Mouse (Mus musculus): ENCODE results near the gene Rab11b. TPM values are rescaled to one million over a fixed set of nuclear protein-coding genes. Genes with fewer than 3 reads are reported as not detected.

Gene Rab11b
- 393 and 399 TPM in 2 replicates for polyA plus RNA-seq (2012; rRNA removed; ENCODE audit: low replicate concordance)

GRCm38 (mm10) chr17:33760255-33761165 is at the start of gene Rab11b:
Rab11b (minus strand) TSS chr17:33760530.

GRCm38 (mm10) chr17:33781124-33781977 is 21.0 kb upstream of the Rab11b start, which contains the start of gene Angptl4:
Angptl4 (minus strand) TSS chr17:33781830.

DNA sequence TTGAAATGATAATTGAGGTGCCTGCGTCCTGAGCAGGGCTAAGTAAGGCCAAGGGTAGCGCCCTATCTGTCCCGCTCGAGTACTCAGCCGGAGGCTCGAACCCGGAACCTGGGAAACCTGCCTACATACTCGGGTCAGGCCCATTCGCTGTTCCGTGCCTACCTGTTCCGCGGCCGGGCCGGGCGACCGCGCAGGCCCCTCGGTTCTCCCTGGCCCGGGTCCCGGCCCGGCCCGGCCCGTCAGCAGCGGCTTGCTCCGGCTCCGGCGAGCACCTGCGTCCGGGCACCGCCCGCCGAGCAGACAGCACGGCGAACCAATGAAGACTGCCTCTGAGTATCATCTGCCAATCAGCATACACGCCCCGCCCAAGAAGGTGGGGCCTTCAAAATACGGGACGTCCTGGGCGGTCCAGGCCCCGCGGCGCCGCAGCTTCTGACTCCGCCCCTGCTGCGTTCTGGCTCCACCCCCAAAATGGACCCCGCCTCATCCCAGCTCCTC is 41.9 kb downstream of the Rab11b start, which contains the start of gene March2:
TSS of gene March2 (minus strand) at position 287 of the 498 bp plus-strand sequence.

Other genes with a start within 250 kb of the Rab11b start
- gene Adamts10, start 236.3 kb downstream of the Rab11b start, polyA plus RNA-seq (2012; rRNA removed; ENCODE audit: low replicate concordance) = 73.6 and 110 TPM in 2 replicates
- 11.6 and 13.3 TPM in 2 replicates for gene Myo1f, start 204.8 kb downstream of the Rab11b start, polyA plus RNA-seq (2012; rRNA removed; ENCODE audit: low replicate concordance)
- gene Zfp414, start 131.4 kb downstream of the Rab11b start, polyA plus RNA-seq (2012; rRNA removed; ENCODE audit: low replicate concordance) = 77.8 and 95.4 TPM in 2 replicates
- 1.2 and 1.9 TPM in 2 replicates for gene Pram1, start 122.5 kb downstream of the Rab11b start, polyA plus RNA-seq (2012; rRNA removed; ENCODE audit: low replicate concordance)
- gene Hnrnpm, start 73.7 kb downstream of the Rab11b start, polyA plus RNA-seq (2012; rRNA removed; ENCODE audit: low replicate concordance) = 66.1 and 93.3 TPM in 2 replicates
- gene March2, start 41.9 kb downstream of the Rab11b start, polyA plus RNA-seq (2012; rRNA removed; ENCODE audit: low replicate concordance) = 123 and 128 TPM in 2 replicates
- gene Angptl4, start 21.3 kb upstream of the Rab11b start, polyA plus RNA-seq (2012; rRNA removed; ENCODE audit: low replicate concordance) = 140 and 183 TPM in 2 replicates
- 123 and 162 TPM in 2 replicates for gene Kank3, start 50.0 kb upstream of the Rab11b start, polyA plus RNA-seq (2012; rRNA removed; ENCODE audit: low replicate concordance)
- 609 and 610 TPM in 2 replicates for gene Rps28, start 64.0 kb upstream of the Rab11b start, polyA plus RNA-seq (2012; rRNA removed; ENCODE audit: low replicate concordance)
- gene Ndufa7, start 64.0 kb upstream of the Rab11b start, polyA plus RNA-seq (2012; rRNA removed; ENCODE audit: low replicate concordance) = 532 and 579 TPM in 2 replicates
- gene Cd320, start 82.6 kb upstream of the Rab11b start, polyA plus RNA-seq (2012; rRNA removed; ENCODE audit: low replicate concordance) = 97.5 and 125 TPM in 2 replicates
- not detected in 2 replicates for gene Gm7029, start 113.3 kb upstream of the Rab11b start, polyA plus RNA-seq (2012; rRNA removed; ENCODE audit: low replicate concordance)
- 2.1 and 4.2 TPM in 2 replicates for gene Kifc1, start 130.1 kb upstream of the Rab11b start, polyA plus RNA-seq (2012; rRNA removed; ENCODE audit: low replicate concordance)
- 0.93 and 1.6 TPM in 2 replicates for gene Platr17, start 144.6 kb upstream of the Rab11b start, polyA plus RNA-seq (2012; rRNA removed; ENCODE audit: low replicate concordance)
- 64.8 and 67.0 TPM in 2 replicates for gene Daxx, start 148.9 kb upstream of the Rab11b start, polyA plus RNA-seq (2012; rRNA removed; ENCODE audit: low replicate concordance)
- gene Tapbp, start 155.4 kb upstream of the Rab11b start, polyA plus RNA-seq (2012; rRNA removed; ENCODE audit: low replicate concordance) = 238 and 378 TPM in 2 replicates
- 72.4 and 116 TPM in 2 replicates for gene Zbtb22, start 155.4 kb upstream of the Rab11b start, polyA plus RNA-seq (2012; rRNA removed; ENCODE audit: low replicate concordance)
- 255 and 438 TPM in 2 replicates for gene Rgl2, start 169.0 kb upstream of the Rab11b start, polyA plus RNA-seq (2012; rRNA removed; ENCODE audit: low replicate concordance)
- gene Pfdn6, start 179.8 kb upstream of the Rab11b start, polyA plus RNA-seq (2012; rRNA removed; ENCODE audit: low replicate concordance) = 12.4 and 16.1 TPM in 2 replicates
- gene Wdr46, start 180.1 kb upstream of the Rab11b start, polyA plus RNA-seq (2012; rRNA removed; ENCODE audit: low replicate concordance) = 18.2 and 23.7 TPM in 2 replicates
- gene B3galt4, start 191.0 kb upstream of the Rab11b start, polyA plus RNA-seq (2012; rRNA removed; ENCODE audit: low replicate concordance) = 9.8 and 25.7 TPM in 2 replicates
- gene Vps52, start 195.3 kb upstream of the Rab11b start, polyA plus RNA-seq (2012; rRNA removed; ENCODE audit: low replicate concordance) = 68.7 and 74.9 TPM in 2 replicates
- gene Rps18, start 195.5 kb upstream of the Rab11b start, polyA plus RNA-seq (2012; rRNA removed; ENCODE audit: low replicate concordance) = 283 and 376 TPM in 2 replicates
- 6,978 and 9,315 TPM in 2 replicates for gene H2-K1, start 239.8 kb upstream of the Rab11b start, polyA plus RNA-seq (2012; rRNA removed; ENCODE audit: low replicate concordance)

Data from mammary gland, adult 2 months (tissue).